Mouse (Mus musculus) cerebellum, postnatal 36 days (tissue): Measurements from ENCODE around the gene Zbtb37.
A peak's percentile ranks its signal among the peaks of the same experiment; 100 is the strongest.

Source experiments
- DNase-seq, 2 experiments: peaks; one replicate each; pipeline ENCODE4 v3.0.0; 2021 to 2022; ENCODE audit warnings: mixed read lengths in 2 of 2

Gene Zbtb37

DNA sequence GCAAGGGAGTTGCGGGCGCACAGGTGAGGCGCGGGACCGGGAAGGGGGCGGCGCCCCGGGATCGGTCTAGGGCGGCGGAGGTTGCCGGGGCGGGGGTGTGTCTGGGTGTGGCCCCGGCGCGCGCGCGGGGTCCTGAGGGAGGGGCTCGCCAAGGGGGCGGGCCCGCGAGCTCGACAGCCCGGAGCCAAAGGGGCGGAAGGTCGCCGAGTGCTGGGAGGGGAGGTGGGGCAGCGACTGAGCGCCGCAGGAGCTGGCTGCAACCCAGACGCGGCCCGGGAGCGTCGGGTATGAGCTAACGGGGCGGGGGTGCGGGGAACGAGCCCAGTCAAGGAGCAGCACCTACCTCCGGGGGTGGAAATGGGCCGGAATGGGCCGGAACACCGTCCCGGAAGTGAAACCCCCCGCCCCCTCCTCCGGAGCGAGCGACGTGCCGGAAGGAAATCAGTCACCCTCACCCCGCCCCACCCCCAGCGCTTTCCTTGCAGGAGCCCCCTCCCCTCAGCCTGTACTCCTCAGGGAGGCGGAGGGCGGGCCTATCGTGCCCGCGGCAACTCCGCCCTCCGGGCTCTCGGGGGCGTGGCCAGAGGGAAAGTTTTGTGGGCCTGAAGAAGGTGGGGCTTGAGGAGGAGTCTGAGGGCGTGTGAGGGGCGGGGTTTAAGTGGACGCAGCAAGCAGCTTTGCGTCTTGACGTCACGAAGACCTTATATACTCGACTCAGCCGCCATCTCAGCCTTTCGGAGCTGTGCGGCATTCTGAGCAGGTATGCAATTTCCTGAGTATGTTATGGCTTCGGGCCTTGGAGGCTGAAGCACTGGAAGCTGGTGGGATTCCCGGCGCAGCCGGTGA lies at the start of gene Zbtb37:
Gene Zbtb37 (minus strand): TSS at position 415 of the 846 bp plus-strand sequence.
- DNase-seq: peak; percentile 94 to 95

DNA sequence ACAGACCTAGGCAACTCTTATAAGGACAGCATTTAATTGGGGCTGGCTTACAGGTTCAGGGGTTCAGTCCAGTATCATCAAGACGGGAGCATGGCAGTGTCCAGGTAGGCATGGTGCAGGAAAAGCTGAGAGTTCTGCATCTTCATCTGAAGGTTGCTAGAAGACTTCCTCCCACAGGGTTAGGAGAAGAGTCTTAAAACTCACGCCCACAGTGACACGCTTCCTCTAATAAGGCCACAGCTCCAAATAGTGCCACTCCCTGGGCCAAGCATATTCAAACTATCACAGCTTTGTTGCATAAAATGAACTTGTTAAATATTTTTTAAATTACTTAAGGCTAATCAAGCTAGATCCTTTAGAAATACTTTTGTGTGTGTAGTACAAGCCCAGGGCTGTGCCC lies 42.6 kb upstream of the Zbtb37 start:
- DNase-seq: no peak

DNA sequence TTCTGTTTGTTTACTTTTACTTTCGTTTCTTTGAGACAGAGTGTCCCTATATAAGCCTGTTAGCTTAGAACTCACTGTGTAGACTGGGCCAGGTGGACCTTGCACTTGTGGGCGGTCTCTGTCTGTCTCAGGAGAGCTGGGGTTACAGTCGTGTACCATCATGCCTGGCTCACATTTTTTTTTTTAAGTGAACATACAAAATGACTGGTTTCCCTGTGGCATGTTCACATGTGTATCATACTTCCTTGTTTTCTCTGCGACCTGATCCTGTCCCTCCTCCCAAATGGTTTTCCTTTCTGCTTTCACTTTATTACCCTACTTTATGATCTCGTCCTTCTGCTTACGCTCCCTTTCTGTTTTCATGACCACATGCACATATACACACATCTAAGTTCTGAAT lies 41.6 kb upstream of the Zbtb37 start:
- no peak for DNase-seq

DNA sequence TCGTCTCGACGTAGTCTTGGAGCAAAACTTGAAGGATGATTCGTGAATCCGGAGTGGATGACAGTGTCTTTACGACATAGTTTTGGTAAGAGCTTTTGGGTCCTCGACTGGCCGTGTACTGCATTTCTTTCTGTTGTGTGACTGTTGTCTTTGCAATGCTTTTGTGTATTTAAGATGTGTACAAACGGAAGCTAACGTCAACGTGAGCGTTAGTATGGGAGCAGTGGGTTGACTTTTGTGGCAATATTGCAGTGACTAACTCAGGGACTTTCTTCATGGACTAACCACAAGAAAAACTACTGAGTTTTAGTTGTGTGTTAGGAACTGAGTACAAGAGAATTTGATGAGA lies 36.6 kb upstream of the Zbtb37 start:
- no peak for DNase-seq

DNA sequence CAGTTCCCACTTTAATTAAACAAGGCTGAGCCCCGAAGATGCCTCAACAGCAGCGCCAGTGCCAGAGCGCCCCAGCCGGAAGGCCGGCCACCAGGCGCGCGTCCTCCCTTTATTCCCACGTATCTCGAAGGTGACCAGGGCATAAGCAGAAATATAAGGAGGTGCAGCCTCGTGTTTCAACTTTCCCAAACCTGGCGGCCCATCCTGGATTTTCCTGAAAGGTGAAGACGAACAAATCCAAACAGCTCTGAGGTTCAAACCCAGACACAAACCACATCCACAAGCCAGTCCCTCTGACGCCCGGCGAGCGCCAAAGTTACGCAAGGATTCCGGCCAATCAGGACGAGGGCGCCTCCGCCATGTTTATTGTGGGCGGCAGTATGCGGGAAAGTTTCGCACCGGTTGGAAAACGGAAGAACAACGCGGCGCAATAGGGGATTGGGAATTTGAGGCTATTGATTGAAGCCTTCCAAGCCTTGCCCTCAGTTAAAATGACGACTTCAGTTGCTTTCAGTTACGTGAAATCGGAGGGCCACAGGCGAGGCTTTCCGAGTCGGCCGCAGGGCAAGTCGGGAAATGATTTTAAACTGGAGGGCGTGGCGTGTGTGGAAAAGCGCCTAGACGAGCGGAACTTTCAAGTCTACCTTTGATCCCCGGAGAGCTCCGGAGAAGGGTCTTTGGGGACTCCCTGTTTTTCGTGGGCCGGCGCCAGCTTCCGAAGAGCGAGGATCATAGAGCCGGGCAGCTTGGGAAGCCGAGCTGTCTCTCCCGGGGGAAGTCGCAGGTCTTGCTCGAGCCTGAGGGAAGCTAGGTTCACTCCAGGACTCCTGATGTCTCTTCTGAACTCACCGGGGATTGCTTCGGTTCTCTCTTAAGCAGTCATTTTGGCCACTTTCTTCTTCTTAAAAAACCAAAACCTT lies 36.0 kb upstream of the Zbtb37 start, which contains the start of the genes Dars2 and Cenpl:
Gene Dars2 (minus strand): TSS at position 307 of the 920 bp plus-strand sequence.
Gene Cenpl (plus strand): TSS at position 362 of the 920 bp plus-strand sequence.
- peak; percentile 96 to 97 for DNase-seq

DNA sequence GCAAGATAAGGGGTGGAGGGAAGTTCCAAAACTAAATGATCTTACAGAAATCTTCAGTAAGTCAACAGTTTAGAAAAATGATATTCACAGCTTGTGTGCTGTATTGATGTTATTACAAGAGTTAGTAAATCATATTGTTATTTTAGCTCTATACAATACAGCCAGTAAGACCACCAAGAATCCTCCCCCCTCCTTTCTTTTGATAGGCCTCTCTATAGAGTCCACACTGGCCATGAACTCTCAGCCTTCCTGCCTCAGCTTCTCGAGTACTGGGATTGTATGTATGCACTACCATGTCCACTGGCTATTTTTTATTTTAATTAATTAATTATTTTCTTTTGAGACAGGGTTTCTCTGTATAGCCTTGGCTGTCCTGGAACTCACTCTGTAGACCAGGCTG lies 28.7 kb upstream of the Zbtb37 start:
- DNase-seq: no peak

DNA sequence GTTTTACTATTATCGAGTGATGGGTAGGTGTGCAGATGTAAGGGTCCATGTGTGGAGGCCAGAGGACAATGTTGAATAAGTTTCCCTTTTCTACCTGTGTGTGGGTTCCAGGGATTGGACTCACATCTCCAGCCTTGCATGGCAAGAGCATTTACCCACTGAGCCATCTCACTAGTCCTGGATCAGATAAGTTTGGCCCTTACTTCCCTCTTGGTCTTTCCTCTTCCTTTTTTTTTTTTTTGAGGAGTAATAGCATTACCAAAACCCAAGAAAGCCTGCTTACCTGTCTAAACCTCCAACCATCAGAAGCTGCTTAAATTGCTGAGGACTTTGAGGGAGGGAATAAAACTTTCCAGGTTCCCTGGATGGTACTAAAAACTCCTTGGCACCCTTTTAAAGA lies 22.5 kb upstream of the Zbtb37 start:
- DNase-seq: no peak

DNA sequence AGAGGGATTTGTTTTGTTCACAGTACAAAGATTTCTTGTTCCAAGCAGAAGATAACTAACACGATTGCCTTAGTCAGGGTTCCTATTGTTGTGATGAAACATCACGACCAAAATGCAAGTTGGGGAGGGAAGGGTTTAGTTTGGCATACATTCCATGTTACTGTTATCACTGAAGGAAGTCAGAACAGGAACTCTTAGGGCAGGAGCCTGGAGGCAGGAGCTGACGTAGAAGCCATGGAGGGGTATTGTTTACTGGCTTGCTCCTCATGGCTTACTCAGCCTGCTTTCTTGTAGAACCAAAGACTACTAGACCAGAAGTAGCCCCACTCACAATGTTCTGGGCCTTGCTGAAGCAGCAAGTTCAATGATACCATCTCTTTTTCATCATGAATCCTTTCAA lies 12.3 kb upstream of the Zbtb37 start:
- no peak for DNase-seq

DNA sequence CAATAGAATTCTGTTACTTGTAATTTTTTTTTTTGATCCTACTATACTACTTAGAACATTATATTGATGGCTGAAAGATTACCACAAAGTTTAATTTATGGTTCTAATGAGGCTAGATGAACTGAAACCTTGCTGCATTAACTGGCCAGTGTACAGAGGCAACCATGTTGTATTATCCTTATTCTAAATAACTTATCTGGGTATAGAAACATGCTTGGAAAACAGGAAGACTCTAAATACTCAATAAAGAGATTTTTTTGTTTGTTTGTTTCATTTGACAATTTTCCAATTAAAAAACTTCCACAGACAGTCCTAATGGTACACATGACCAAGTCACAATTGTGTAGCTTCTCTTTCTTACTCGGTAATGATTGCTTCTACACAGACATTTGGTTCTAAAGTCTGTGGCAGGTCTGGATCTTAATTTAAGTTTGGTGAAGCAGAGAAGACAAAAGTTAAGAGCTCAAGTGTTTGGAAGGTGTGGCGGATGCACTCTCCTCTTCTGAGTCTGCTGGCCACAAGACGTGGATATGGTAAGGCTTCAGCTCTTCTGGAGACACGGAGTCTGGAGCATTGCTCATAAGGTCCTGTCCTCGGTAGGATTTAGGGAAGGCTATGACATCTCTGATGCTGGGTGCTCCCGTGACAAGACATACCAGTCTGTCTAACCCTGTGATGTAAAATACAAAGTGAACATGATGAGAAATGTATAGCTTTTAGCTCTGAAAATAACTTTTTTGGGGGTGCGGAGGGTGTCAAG lies 6.8 kb upstream of the Zbtb37 start:
- DNase-seq: no peak

DNA sequence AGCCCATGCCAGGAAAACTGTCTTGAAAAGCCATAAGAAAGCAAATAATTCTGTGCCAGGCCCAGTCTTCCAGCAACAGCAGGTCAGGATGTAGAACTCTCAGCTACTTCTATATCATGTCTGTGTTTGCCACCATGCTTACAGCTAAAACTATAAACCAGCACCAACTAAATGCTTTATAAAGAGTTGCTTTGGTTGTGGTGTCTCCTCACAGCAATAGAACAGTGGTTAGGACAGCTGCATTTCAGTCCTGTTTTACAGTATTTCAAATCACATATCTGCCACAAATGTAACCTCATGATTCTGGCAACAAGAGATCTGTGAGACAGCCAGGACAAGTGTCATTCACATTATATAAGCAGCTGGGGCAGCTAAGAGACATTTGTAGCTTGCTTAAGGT lies 6.2 kb upstream of the Zbtb37 start:
- DNase-seq: no peak

DNA sequence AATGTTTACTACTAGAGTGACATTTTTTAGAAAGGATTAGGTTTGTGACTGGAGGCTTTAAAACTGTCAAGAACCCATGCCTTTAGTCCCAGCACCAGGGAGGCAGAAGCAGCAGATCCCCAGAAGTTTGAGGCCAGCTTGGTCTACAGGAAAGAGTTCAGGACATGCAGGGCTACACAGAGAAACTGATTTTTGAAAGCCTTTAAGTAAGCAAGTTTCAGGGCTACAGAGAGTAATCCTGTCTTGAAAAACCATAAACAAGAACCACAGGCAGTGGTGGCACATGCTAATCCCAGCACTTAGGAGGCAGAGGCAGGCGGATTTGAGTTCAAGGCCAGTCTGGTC lies 5.7 kb upstream of the Zbtb37 start:
- DNase-seq: no peak

DNA sequence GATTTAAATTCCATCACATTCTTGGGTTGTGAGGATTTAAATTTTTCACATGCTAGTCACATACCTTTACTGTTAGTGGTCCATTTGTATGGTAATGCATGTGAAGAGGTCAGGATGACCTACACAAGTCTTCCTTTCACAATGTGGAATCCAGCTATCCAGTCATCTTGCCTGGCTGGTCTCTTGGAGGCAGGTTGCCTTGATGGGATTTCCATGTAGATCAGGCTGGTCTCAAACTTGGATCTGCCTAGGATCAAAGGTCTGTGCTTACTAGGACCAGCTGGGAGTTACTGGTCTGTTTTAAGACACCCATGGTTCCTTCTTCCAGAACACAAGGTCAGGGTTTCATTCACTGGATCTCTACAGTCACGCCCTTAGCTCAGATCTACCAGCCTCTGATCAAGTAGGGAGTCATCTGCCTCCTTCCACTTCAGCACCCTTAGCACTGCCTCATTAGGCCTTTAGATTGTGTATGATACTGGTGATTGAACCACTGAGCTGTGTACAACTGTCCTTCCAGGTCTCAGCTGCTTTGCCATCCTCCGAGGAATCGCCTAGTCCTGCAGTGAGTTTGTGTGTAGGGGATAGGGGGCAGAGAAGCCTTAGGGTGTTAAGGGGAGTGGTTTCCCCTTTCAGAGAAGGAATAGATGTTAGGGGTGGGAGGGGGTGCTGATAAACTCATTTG lies 5.2 kb upstream of the Zbtb37 start:
- DNase-seq: no peak

DNA sequence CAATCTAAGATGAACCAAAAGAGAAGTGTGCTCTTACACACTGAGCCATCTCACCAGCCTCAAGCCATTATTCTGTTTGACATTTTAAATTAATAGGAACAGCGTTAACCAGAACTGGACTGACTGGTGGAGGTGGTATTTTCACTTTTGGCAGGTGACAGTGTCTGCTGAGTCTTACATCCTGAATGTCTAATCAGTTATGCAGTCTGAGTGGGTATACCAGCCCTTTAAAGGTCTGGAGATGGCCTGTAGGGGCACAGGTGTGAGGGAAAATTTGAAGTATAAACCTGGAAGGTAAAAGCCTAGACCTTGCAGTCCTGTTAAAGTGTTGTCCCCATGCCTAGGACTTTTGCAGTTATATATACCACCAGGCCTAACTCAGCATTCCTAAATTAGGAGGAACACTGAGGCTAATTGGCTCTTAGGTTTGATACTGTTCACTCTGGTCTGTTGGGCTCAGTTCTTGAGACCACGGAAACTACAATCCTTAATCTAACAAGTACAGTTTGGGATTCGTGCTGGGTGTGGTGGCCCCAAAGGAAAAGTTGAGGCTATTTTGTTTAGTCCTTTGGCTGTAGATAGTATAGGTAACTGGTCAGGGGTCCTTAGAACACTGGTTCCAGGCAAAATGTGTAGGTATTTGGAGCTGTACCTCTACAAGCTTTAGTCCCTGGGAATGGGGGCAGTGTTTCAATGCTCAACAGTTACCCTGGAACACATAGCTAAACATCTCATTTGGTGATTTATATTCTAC lies 4.5 kb upstream of the Zbtb37 start:
- no peak for DNase-seq

DNA sequence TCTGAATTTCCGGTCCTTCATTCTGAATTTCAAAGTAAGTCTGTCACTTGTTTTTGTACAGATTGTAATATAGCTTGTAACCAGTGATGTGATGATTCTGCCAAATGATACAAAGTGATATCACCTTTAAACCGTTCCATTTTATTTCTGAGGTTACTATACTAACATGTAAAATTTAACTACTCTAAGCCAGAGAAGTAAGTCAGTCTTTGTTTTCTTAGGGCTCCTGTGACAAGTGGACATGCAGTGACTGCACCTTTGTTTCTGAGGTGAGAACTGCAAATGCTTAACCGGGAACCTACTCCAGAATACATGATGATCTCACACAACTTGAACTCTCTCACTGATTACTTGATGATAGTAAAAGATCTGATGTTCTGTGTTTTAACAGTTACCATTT lies 3.4 kb upstream of the Zbtb37 start:
- no peak for DNase-seq

DNA sequence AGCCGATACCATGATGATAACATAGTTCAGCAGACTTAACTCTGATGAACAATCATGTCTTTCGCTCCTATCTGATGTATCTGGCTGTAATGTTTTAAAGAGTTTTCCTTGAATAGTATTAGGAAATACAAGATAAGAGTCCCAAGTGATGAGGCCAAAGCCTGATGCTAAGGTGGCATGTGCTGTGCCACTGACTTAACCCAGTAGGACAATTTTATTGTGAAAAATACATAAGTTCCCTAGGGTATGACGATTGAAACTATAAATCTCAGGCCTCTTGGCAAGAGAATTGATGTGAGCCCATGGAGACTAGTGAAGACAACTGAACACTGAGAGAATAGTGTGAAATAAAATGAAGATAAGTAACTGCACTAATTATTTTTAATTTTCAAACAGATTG lies 3.0 kb upstream of the Zbtb37 start:
- no peak for DNase-seq

DNA sequence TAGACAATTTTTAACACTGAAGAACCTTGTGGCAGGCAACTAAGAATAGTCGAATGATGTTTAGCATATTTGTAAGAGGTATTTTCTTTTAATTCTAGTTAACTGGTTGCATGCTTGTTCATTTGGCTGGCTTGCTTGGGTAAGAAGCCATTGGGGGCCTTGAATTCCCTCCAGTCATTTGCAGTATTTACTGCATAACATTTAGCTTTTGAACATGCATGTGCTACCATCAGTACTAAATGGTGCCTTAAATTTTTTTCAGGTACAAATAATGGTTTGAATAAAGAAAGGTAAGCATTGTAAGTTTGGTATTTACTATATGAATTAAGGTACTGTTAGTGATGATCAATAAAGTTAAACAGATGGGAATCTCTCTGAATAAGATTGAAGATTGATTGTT lies 2.4 kb upstream of the Zbtb37 start:
- DNase-seq: no peak

DNA sequence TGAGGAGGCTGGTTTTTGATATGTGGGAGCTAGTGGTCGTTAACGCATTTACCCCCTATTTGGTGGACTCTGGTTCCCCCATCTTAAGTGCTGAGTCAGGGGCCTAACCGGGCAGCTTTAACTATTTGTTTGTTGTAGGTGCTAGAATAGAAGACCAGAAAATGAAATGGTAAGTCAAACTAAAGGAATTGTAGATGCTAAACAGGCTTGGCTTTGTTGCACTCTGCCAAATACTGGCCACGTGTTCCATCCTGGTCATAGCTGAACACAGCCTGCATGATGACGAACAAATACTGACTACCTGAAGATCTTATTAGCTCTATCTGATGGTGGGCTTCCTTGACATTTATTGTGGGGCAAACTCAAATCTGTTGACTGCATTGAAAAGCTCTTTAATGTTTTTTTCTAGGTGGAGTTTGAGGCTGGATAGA lies 1.8 kb upstream of the Zbtb37 start:
- peak in 1 of 2 experiments; percentile 18 for DNase-seq

DNA sequence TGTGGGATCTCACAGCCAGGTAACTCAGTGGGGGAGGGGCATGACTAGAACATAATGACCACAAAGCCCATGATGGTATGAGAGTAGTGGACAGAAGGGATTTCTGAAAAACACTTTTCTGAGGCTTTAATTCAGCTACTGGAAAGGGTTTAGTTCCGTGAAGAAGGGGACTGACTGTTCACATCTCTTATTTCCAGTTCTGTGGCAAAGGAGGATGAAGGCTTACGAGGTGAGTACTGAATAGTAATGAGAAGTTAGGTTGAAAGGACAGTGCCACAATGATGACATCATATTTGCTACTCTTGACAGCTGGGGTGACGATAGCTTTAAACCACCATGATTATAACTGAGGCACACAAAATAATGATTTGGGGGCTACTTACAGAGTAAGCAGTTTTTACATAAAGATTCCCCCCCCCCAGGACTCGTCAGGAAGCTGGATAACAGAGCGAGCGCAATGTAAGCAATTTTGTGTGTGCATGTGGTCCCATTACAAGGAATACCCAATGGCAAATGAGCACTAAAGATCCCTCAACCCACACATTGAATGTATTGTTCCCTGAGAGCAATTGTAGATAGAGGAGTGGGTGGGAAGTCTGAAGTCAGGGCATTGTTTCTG lies 1.2 kb upstream of the Zbtb37 start:
- DNase-seq: no peak

DNA sequence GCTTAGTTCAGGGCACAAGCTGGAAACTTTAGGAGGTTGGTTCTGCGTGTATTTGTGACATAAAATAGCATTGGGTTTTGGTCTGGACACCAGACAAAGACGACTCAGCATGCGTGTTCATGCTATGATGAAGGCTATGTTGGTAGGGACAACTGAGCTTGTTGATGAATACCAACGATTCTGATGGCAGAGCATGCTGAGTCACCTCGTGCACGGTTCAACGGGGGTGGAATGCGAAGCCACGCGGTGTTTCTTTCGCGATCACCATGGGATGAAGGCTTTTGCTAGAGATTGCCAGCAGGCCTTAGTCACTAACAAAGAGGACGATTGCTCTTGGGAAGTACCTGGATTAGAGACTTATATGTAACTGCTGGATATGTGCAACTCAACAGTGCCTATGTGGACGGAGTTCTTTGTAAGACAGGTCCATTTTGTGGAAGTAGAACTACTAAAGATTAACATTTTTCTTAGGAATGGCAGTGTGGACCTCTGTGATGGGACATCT lies 684 bp upstream of the Zbtb37 start:
- peak in 1 of 2 experiments; percentile 39 for DNase-seq

DNA sequence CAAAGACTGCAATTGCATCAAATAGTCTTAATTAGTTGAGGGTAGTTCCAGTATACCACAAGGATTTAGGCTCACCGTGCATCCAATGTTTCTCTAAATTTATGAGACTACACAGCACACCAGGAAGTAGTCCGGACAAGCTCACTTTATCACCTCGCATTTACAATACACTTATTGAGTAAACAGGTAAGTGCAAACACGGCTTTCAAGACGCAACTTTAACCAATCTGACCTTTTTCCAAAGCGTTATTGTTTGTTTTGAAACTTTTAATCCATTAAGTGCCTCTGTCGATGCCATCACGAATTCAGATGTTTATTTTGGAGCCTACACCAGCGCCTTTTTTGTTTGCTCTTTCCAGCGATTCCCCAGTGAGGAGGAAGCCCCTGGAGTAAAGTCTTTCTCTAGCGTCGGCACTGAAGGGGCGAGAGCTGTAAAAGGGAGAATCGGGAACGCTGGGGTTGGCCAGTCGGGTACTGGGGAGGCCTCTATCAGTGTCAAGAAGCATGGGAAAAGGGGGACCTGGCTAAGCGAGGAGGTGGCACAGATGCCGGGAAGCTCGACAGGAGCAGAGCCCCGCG lies 704 bp downstream of the Zbtb37 start:
- DNase-seq: no peak

DNA sequence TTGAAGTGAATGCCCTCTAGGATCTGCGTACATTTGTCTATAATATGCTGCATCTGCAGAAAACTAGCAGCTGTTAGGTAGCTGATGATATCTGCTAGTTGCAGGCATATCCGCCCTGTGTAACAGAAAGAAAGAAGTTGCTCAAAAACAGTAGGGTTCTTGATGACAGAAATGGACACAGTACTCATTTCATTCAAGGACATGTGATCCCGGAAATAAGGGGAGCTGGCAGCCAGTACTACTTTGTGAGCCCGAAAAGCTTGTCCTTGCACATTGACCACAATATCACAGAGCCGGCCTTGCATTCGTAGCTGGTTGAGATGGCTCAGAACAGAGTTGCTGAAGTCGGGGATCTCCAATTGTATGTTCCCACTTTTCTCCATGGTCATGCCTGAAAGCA lies 2.3 kb downstream of the Zbtb37 start:
- no peak for DNase-seq
